Mouse (Mus musculus) MEL (cell line): ENCODE measurements at regions not wholly inside any gene's neighbourhood (a gene's known extent, or its start where the extent isn't known, plus 50 kb on each side); places are given as distances from the start of the nearest gene placed in this dataset.

Experiments used
- DNase-seq: peaks from one replicate; pipeline ENCODE4 v3.0.0; 2011; ENCODE audit warnings: low read depth, low spot score
- H3K27ac ChIP-seq: 2 replicates; pipeline ENCODE4 v1.5.1; 2012; ENCODE audit warnings: low read depth, mild to moderate bottlenecking, control low read depth, low read length, moderate library complexity; ENCODE audit not compliant: control insufficient read depth
- H3K27me3 ChIP-seq, 2 experiments: fragments of 150-350 bp in 1 of 2; sonication (generic) in 1 of 2; 2 replicates each; pipeline ENCODE4 v1.6.1; 2012; ENCODE audit warnings: low read length in 2 of 2, mild to moderate bottlenecking in 2 of 2, improper control_type of control experiment in 1 of 2, moderate library complexity in 1 of 2; ENCODE audit not compliant: insufficient read depth in 2 of 2, control insufficient read depth in 1 of 2
- H3K36me3 ChIP-seq, 2 experiments: 2 replicates each; pipeline ENCODE4 v1.6.1; 2012 to 2014; ENCODE audit warnings: low read length in 2 of 2, improper control_type of control experiment in 1 of 2, inconsistent platforms in 1 of 2, mild to moderate bottlenecking in 1 of 2; ENCODE audit not compliant: insufficient read depth in 2 of 2, control insufficient read depth in 1 of 2
- H3K4me1 ChIP-seq, 2 experiments: fragments of 150-350 bp in 1 of 2; sonication (generic) in 1 of 2; 2 replicates each; pipeline ENCODE4 v1.6.1; 2012; ENCODE audit warnings: low read length in 2 of 2, improper control_type of control experiment in 1 of 2, mild to moderate bottlenecking in 1 of 2; ENCODE audit not compliant: insufficient read depth in 2 of 2, control insufficient read depth in 1 of 2
- H3K4me3 ChIP-seq, 2 experiments: fragments of 150-350 bp in 1 of 2; sonication (generic) in 1 of 2; 2 replicates each; pipeline ENCODE4 v1.5.1; 2012; ENCODE audit warnings: low read depth in 2 of 2, low read length in 2 of 2, mild to moderate bottlenecking in 2 of 2, moderate library complexity in 2 of 2, control low read depth in 1 of 2, improper control_type of control experiment in 1 of 2; ENCODE audit not compliant: control insufficient read depth in 1 of 2, insufficient read depth in 1 of 2
- H3K79me2 ChIP-seq: 2 replicates; pipeline ENCODE4 v1.6.1; 2012; ENCODE audit warnings: mild to moderate bottlenecking, low read length, moderate library complexity; ENCODE audit not compliant: control insufficient read depth, poor library complexity, insufficient read depth
- H3K9ac ChIP-seq: 2 replicates; pipeline ENCODE4 v1.6.1; 2012; ENCODE audit warnings: low read depth, mild to moderate bottlenecking, control low read depth, low read length, moderate library complexity; ENCODE audit not compliant: control insufficient read depth, poor library complexity, severe bottlenecking
- H3K9me3 ChIP-seq: fragments of 150-350 bp; sonication (generic); replicated peaks from 2 replicates; pipeline ENCODE4 v1.6.1; 2012; ENCODE audit warnings: mild to moderate bottlenecking, low read length, improper control_type of control experiment, moderate library complexity; ENCODE audit not compliant: insufficient read depth
- CHD2 ChIP-seq: IDR thresholded peaks from 2 replicates; pipeline ENCODE4 v1.6.1; 2011; ENCODE audit warnings: low read length, improper control_type of control experiment
- CTCF ChIP-seq, 3 experiments: IDR thresholded peaks in 2 of 3; conservative IDR thresholded peaks in 1 of 3; 2 replicates each; pipeline ENCODE4 v1.5.1; 2011 to 2012; ENCODE audit warnings: low read length in 3 of 3, low read depth in 2 of 3, mild to moderate bottlenecking in 2 of 3, improper control_type of control experiment in 1 of 3, inconsistent platforms in 1 of 3, mixed read lengths in 1 of 3, moderate library complexity in 1 of 3; ENCODE audit not compliant: control insufficient read depth in 1 of 3, insufficient read depth in 1 of 3, poor library complexity in 1 of 3, severe bottlenecking in 1 of 3
- E2F4 ChIP-seq: IDR thresholded peaks from 2 replicates; pipeline ENCODE4 v1.6.1; 2011; ENCODE audit warnings: low read depth, low read length, improper control_type of control experiment, borderline replicate concordance
- ELF1 ChIP-seq: IDR thresholded peaks from 2 replicates; pipeline ENCODE4 v1.6.1; 2014; ENCODE audit warnings: low read depth, mild to moderate bottlenecking, inconsistent platforms, low read length, improper control_type of control experiment, moderate library complexity
- EP300 ChIP-seq, 2 experiments: IDR thresholded peaks; 2 replicates each; pipeline ENCODE4 v1.6.1; 2011; ENCODE audit warnings: improper control_type of control experiment in 2 of 2, low read length in 2 of 2, low read depth in 1 of 2, mild to moderate bottlenecking in 1 of 2
- GATA1 ChIP-seq: IDR thresholded peaks from 2 replicates; pipeline ENCODE4 v1.6.1; 2011; ENCODE audit warnings: low read depth, low read length, improper control_type of control experiment
- KAT2A ChIP-seq: conservative IDR thresholded peaks from 2 replicates; pipeline ENCODE4 v1.6.1; 2012; ENCODE audit warnings: low read depth, low read length, improper control_type of control experiment, inconsistent platforms
- MAFK ChIP-seq: IDR thresholded peaks from 2 replicates; pipeline ENCODE4 v1.6.1; 2011; ENCODE audit warnings: low read depth, mild to moderate bottlenecking, low read length, improper control_type of control experiment, borderline replicate concordance
- MAX ChIP-seq: IDR thresholded peaks from 2 replicates; pipeline ENCODE4 v1.6.1; 2011; ENCODE audit warnings: low read length, improper control_type of control experiment
- MAZ ChIP-seq: IDR thresholded peaks from 2 replicates; pipeline ENCODE4 v1.6.1; 2012; ENCODE audit warnings: low read depth, mild to moderate bottlenecking, inconsistent platforms, low read length, improper control_type of control experiment
- NRF1 ChIP-seq: IDR thresholded peaks from 2 replicates; pipeline ENCODE4 v1.6.1; 2014; ENCODE audit warnings: low read depth, mild to moderate bottlenecking, inconsistent platforms, low read length, improper control_type of control experiment, moderate library complexity; ENCODE audit not compliant: poor library complexity, insufficient read depth, severe bottlenecking
- POLR2AphosphoS2 ChIP-seq: IDR thresholded peaks from 2 replicates; pipeline ENCODE4 v1.6.1; 2011; ENCODE audit warnings: low read length, improper control_type of control experiment
- POLR2AphosphoS5 ChIP-seq: IDR thresholded peaks from 2 replicates; pipeline ENCODE4 v1.6.1; 2012; ENCODE audit warnings: low read depth, borderline replicate concordance, mild to moderate bottlenecking, inconsistent platforms, low read length, moderate library complexity, mixed read lengths
- SIN3A ChIP-seq: IDR thresholded peaks from 2 replicates; pipeline ENCODE4 v1.6.1; 2012; ENCODE audit warnings: low read length, improper control_type of control experiment, inconsistent platforms
- TBP ChIP-seq: IDR thresholded peaks from 2 replicates; pipeline ENCODE4 v1.8.0; 2011; ENCODE audit warnings: low read depth, low read length, improper control_type of control experiment
- USF1 ChIP-seq: IDR thresholded peaks from 2 replicates; pipeline ENCODE4 v1.6.1; 2014; ENCODE audit warnings: low read depth, mild to moderate bottlenecking, inconsistent platforms, low read length, improper control_type of control experiment, moderate library complexity
- USF2 ChIP-seq, 2 experiments: IDR thresholded peaks; 2 replicates each; pipeline ENCODE4 v1.6.1; 2011 to 2012; ENCODE audit warnings: improper control_type of control experiment in 2 of 2, low read length in 2 of 2, borderline replicate concordance in 1 of 2, inconsistent platforms in 1 of 2, low read depth in 1 of 2, mild to moderate bottlenecking in 1 of 2; ENCODE audit not compliant: insufficient read depth in 1 of 2
- ZKSCAN1 ChIP-seq: IDR thresholded peaks from 2 replicates; pipeline ENCODE4 v1.6.1; 2012; ENCODE audit warnings: low read depth, mild to moderate bottlenecking, inconsistent platforms, low read length, improper control_type of control experiment, moderate library complexity
- ZMIZ1 ChIP-seq: IDR thresholded peaks from 2 replicates; pipeline ENCODE4 v1.6.1; 2012; ENCODE audit warnings: low read depth, mild to moderate bottlenecking, inconsistent platforms, low read length, improper control_type of control experiment, moderate library complexity

DNA sequence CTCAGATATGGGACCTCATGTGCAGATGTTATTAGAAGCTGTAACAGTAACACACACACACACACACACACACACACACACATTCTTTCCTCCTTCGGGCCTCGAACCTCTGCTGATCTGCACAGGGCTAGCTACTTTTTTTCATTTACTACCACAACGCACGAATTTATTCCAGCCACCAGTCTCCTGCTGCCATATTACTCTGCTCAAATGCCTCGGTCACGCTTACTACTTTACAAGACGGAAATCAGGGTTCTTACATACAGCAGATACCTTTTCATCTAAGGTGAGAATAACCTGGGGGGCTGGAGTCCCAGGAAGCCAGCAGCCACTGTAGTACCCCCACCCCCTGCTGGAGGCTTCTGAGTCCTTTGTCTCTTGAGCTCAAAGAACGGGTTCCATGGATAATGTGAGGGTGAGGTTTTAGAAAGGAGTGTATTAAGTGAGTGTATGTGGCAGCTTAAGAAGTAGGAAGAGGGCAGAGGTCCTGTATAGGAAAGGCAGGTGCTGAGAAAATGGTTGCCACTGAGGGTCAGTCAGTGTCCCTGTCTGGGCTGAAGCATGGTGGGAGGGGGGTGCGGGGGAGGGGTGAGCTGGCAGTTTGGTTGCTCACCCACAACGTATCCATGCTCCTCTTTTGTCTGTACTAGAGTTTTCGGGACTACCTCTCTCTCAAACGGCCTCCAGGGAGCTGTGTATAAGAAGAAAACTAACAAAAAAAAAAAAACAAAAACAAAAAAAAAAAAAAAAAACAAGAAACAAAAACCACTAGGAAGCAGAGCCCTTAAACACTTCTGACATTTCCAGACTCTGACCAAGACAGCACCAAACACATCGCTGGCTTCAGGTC, 56.3 kb upstream of the Cpm start:
- Histone ChIP-seq H3K27ac (no peak overlapping the region), H3K27me3 (peaks cover 0 to 2% of the 10 kb centered on the region in 2 experiments; a peak in 1 of 4 replicates), H3K9me3 (no peaks in the 10 kb centered on the region), H3K9ac (no peak overlapping the region), H3K4me3 (no peak overlapping the region), H3K36me3 (no peaks in the 10 kb centered on the region), H3K4me1 (no peaks in the 10 kb centered on the region), H3K79me2 (no peaks in the 10 kb centered on the region)
- TF ChIP-seq ZMIZ1 = no peak
- no peak for TF ChIP-seq POLR2AphosphoS5
- TF ChIP-seq GATA1 = no peak
- TF ChIP-seq E2F4 = no peak
- TF ChIP-seq USF2 (IDR thresholded peaks at IDR 0.05; ENCODE audit: borderline replicate concordance in 1 of 2, insufficient read depth in 1 of 2, low read depth in 1 of 2, low read length in 2 of 2) = no peak
- TF ChIP-seq CTCF (IDR thresholded peaks at IDR 0.05 in 2 of 3, conservative IDR thresholded peaks at IDR 0.05 in 1 of 3; ENCODE audit: control insufficient read depth in 1 of 3, insufficient read depth in 1 of 3, low read depth in 2 of 3, low read length in 3 of 3, poor library complexity in 1 of 3, severe bottlenecking in 1 of 3) = no peak
- TF ChIP-seq MAZ = no peak
- no peak for TF ChIP-seq USF1
- no peak for TF ChIP-seq ZKSCAN1
- no peak for TF ChIP-seq MAX
- no peak for TF ChIP-seq SIN3A
- no peak for TF ChIP-seq EP300 (IDR thresholded peaks at IDR 0.05; ENCODE audit: low read depth in 1 of 2, low read length in 2 of 2)
- no peak for TF ChIP-seq NRF1
- TF ChIP-seq CHD2 = no peak
- no peak for DNase-seq

DNA sequence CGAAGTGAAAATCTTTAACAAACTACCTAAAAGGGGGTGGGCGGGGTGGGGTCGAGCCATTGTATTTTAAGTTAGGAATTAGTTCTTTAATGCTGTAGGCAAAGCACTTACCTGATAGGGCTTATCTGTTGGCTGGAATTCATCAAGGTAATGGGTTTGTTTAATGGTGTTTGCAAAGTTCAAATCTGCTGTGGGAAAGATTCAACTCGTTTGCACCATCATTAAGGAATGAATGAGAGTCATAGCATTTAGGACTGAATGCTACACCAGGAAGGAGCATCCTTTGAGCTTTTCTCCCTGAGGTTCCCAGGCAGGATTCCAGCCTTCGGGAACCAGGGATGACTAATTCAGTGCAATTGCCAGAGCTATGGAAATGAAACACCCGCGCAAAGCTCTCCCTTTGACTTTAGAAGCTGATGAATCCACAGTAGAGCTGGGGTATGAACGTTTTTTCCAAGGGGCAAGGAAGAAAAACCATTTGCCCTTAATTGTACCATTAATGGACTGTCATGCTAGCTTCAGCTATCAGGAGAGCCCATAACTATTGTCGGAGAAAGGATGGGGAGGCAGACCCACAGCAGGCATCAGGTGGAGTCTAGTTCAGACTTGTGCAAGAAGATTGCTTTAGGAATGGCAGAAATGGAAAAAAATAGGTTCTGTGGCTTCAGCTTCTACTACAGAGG, 57.3 kb upstream of the Cpm start:
- Histone ChIP-seq H3K9ac (no peak overlapping the region), H3K79me2 (no peaks in the 10 kb centered on the region), H3K27me3 (peaks cover 0 to 2% of the 10 kb centered on the region in 2 experiments; a peak in 1 of 4 replicates), H3K36me3 (no peaks in the 10 kb centered on the region), H3K4me1 (no peaks in the 10 kb centered on the region), H3K4me3 (no peak overlapping the region), H3K9me3 (no peaks in the 10 kb centered on the region), H3K27ac (no peak overlapping the region)
- DNase-seq = no peak
- TF ChIP-seq MAX = no peak
- no peak for TF ChIP-seq POLR2AphosphoS2
- no peak for TF ChIP-seq ELF1
- no peak for TF ChIP-seq KAT2A
- no peak for TF ChIP-seq TBP
- TF ChIP-seq MAFK = no peak
- TF ChIP-seq, all 39 proteins: peak for 0
